Mouse (Mus musculus) MEL (cell line): ENCODE measurements around the gene Alkbh7. TPM values are rescaled to one million over a fixed set of nuclear protein-coding genes. Genes with fewer than 3 reads are reported as not detected.

Experiments used
- DNase-seq: peaks from one replicate; pipeline ENCODE4 v3.0.0; 2011; ENCODE audit warnings: low read depth, low spot score
- H3K27ac ChIP-seq: 2 replicates; pipeline ENCODE4 v1.5.1; 2012; ENCODE audit warnings: low read depth, mild to moderate bottlenecking, control low read depth, low read length, moderate library complexity; ENCODE audit not compliant: control insufficient read depth
- H3K27me3 ChIP-seq, 2 experiments: fragments of 150-350 bp in 1 of 2; sonication (generic) in 1 of 2; 2 replicates each; pipeline ENCODE4 v1.6.1; 2012; ENCODE audit warnings: low read length in 2 of 2, mild to moderate bottlenecking in 2 of 2, improper control_type of control experiment in 1 of 2, moderate library complexity in 1 of 2; ENCODE audit not compliant: insufficient read depth in 2 of 2, control insufficient read depth in 1 of 2
- H3K36me3 ChIP-seq, 2 experiments: 2 replicates each; pipeline ENCODE4 v1.6.1; 2012 to 2014; ENCODE audit warnings: low read length in 2 of 2, improper control_type of control experiment in 1 of 2, inconsistent platforms in 1 of 2, mild to moderate bottlenecking in 1 of 2; ENCODE audit not compliant: insufficient read depth in 2 of 2, control insufficient read depth in 1 of 2
- H3K4me1 ChIP-seq, 2 experiments: fragments of 150-350 bp in 1 of 2; sonication (generic) in 1 of 2; 2 replicates each; pipeline ENCODE4 v1.6.1; 2012; ENCODE audit warnings: low read length in 2 of 2, improper control_type of control experiment in 1 of 2, mild to moderate bottlenecking in 1 of 2; ENCODE audit not compliant: insufficient read depth in 2 of 2, control insufficient read depth in 1 of 2
- H3K4me3 ChIP-seq, 2 experiments: fragments of 150-350 bp in 1 of 2; sonication (generic) in 1 of 2; 2 replicates each; pipeline ENCODE4 v1.5.1; 2012; ENCODE audit warnings: low read depth in 2 of 2, low read length in 2 of 2, mild to moderate bottlenecking in 2 of 2, moderate library complexity in 2 of 2, control low read depth in 1 of 2, improper control_type of control experiment in 1 of 2; ENCODE audit not compliant: control insufficient read depth in 1 of 2, insufficient read depth in 1 of 2
- H3K79me2 ChIP-seq: 2 replicates; pipeline ENCODE4 v1.6.1; 2012; ENCODE audit warnings: mild to moderate bottlenecking, low read length, moderate library complexity; ENCODE audit not compliant: control insufficient read depth, poor library complexity, insufficient read depth
- H3K9ac ChIP-seq: 2 replicates; pipeline ENCODE4 v1.6.1; 2012; ENCODE audit warnings: low read depth, mild to moderate bottlenecking, control low read depth, low read length, moderate library complexity; ENCODE audit not compliant: control insufficient read depth, poor library complexity, severe bottlenecking
- H3K9me3 ChIP-seq: fragments of 150-350 bp; sonication (generic); replicated peaks from 2 replicates; pipeline ENCODE4 v1.6.1; 2012; ENCODE audit warnings: mild to moderate bottlenecking, low read length, improper control_type of control experiment, moderate library complexity; ENCODE audit not compliant: insufficient read depth
- BHLHE40 ChIP-seq: IDR thresholded peaks from 2 replicates; pipeline ENCODE4 v1.6.1; 2012; ENCODE audit warnings: low read depth, mild to moderate bottlenecking, inconsistent platforms, low read length, improper control_type of control experiment, borderline replicate concordance
- CHD1 ChIP-seq: IDR thresholded peaks from 2 replicates; pipeline ENCODE4 v1.6.1; 2012; ENCODE audit warnings: low read depth, mild to moderate bottlenecking, inconsistent platforms, low read length, improper control_type of control experiment
- CTCF ChIP-seq, 3 experiments: IDR thresholded peaks in 2 of 3; conservative IDR thresholded peaks in 1 of 3; 2 replicates each; pipeline ENCODE4 v1.5.1; 2011 to 2012; ENCODE audit warnings: low read length in 3 of 3, low read depth in 2 of 3, mild to moderate bottlenecking in 2 of 3, improper control_type of control experiment in 1 of 3, inconsistent platforms in 1 of 3, mixed read lengths in 1 of 3, moderate library complexity in 1 of 3; ENCODE audit not compliant: control insufficient read depth in 1 of 3, insufficient read depth in 1 of 3, poor library complexity in 1 of 3, severe bottlenecking in 1 of 3
- ELF1 ChIP-seq: IDR thresholded peaks from 2 replicates; pipeline ENCODE4 v1.6.1; 2014; ENCODE audit warnings: low read depth, mild to moderate bottlenecking, inconsistent platforms, low read length, improper control_type of control experiment, moderate library complexity
- ETS1 ChIP-seq: IDR thresholded peaks from 2 replicates; pipeline ENCODE4 v1.6.1; 2012; ENCODE audit warnings: low read depth, mild to moderate bottlenecking, inconsistent platforms, low read length, improper control_type of control experiment, moderate library complexity
- HCFC1 ChIP-seq: IDR thresholded peaks from 2 replicates; pipeline ENCODE4 v1.6.1; 2012; ENCODE audit warnings: low read depth, mild to moderate bottlenecking, inconsistent platforms, low read length, improper control_type of control experiment, moderate library complexity
- JUND ChIP-seq: IDR thresholded peaks from 2 replicates; pipeline ENCODE4 v1.6.1; 2011; ENCODE audit warnings: low read depth, mild to moderate bottlenecking, improper control_type of control experiment, low read length
- MAZ ChIP-seq: IDR thresholded peaks from 2 replicates; pipeline ENCODE4 v1.6.1; 2012; ENCODE audit warnings: low read depth, mild to moderate bottlenecking, inconsistent platforms, low read length, improper control_type of control experiment
- MXI1 ChIP-seq: IDR thresholded peaks from 2 replicates; pipeline ENCODE4 v1.6.1; 2011; ENCODE audit warnings: mild to moderate bottlenecking, low read depth, low read length, improper control_type of control experiment
- MYB ChIP-seq: IDR thresholded peaks from 2 replicates; pipeline ENCODE4 v1.6.1; 2011; ENCODE audit warnings: mild to moderate bottlenecking, low read depth, low read length, improper control_type of control experiment
- MYC ChIP-seq: IDR thresholded peaks from 2 replicates; pipeline ENCODE4 v1.6.1; 2011; ENCODE audit warnings: low read depth, mild to moderate bottlenecking, low read length, improper control_type of control experiment, moderate library complexity
- NELFE ChIP-seq: IDR thresholded peaks from 2 replicates; pipeline ENCODE4 v1.6.1; 2011; ENCODE audit warnings: low read depth, low read length, improper control_type of control experiment
- POLR2A ChIP-seq, 2 experiments: IDR thresholded peaks; 2 replicates each; pipeline ENCODE4 v1.6.1; 2011 to 2012; ENCODE audit warnings: low read length in 2 of 2, mild to moderate bottlenecking in 2 of 2, control low read depth in 1 of 2, improper control_type of control experiment in 1 of 2, low read depth in 1 of 2, moderate library complexity in 1 of 2; ENCODE audit not compliant: control insufficient read depth in 1 of 2, insufficient read depth in 1 of 2, poor library complexity in 1 of 2
- RAD21 ChIP-seq: IDR thresholded peaks from 2 replicates; pipeline ENCODE4 v1.6.1; 2011; ENCODE audit warnings: mild to moderate bottlenecking, low read depth, low read length, improper control_type of control experiment
- SIN3A ChIP-seq: IDR thresholded peaks from 2 replicates; pipeline ENCODE4 v1.6.1; 2012; ENCODE audit warnings: low read length, improper control_type of control experiment, inconsistent platforms
- TAL1 ChIP-seq: IDR thresholded peaks from 2 replicates; pipeline ENCODE4 v1.6.1; 2012; ENCODE audit warnings: mild to moderate bottlenecking, inconsistent platforms, low read length, moderate library complexity, mixed read lengths
- TBP ChIP-seq: IDR thresholded peaks from 2 replicates; pipeline ENCODE4 v1.8.0; 2011; ENCODE audit warnings: low read depth, low read length, improper control_type of control experiment
- UBTF ChIP-seq: IDR thresholded peaks from 2 replicates; pipeline ENCODE4 v1.6.1; 2012; ENCODE audit warnings: low read depth, mild to moderate bottlenecking, inconsistent platforms, low read length, improper control_type of control experiment, moderate library complexity, borderline replicate concordance; ENCODE audit not compliant: insufficient read depth
- USF2 ChIP-seq, 2 experiments: IDR thresholded peaks; 2 replicates each; pipeline ENCODE4 v1.6.1; 2011 to 2012; ENCODE audit warnings: improper control_type of control experiment in 2 of 2, low read length in 2 of 2, borderline replicate concordance in 1 of 2, inconsistent platforms in 1 of 2, low read depth in 1 of 2, mild to moderate bottlenecking in 1 of 2; ENCODE audit not compliant: insufficient read depth in 1 of 2
- ZKSCAN1 ChIP-seq: IDR thresholded peaks from 2 replicates; pipeline ENCODE4 v1.6.1; 2012; ENCODE audit warnings: low read depth, mild to moderate bottlenecking, inconsistent platforms, low read length, improper control_type of control experiment, moderate library complexity
- ZMIZ1 ChIP-seq: IDR thresholded peaks from 2 replicates; pipeline ENCODE4 v1.6.1; 2012; ENCODE audit warnings: low read depth, mild to moderate bottlenecking, inconsistent platforms, low read length, improper control_type of control experiment, moderate library complexity
- polyA plus RNA-seq, 2 experiments: library from polyadenylated mRNA; stranded (reverse) in 1 of 2; unstranded in 1 of 2; fragments of >175 nt in 1 of 2; fragments of >200 nt in 1 of 2; gene quantifications; 2 replicates each; pipeline versions ENCODE4 v1.2.1 to v1.2.4; 2012; ENCODE audit warnings: low replicate concordance in 2 of 2, low read depth in 1 of 2; ENCODE audit not compliant: insufficient read length in 2 of 2, insufficient read depth in 1 of 2, missing spikeins in 1 of 2
- total RNA-seq: library from RNA; depleted of rRNA; stranded (reverse); fragments of 300-350 nt; gene quantifications from 2 replicates; pipeline ENCODE4 v1.2.3, GENCODE M21; 2012

Alkbh7 gene
- total and polyA plus RNA-seq, 3 experiments = 18.9 to 26.4 TPM; not detected in 1

- TF ChIP-seq MAZ (no peak), POLR2A (IDR thresholded peaks at IDR 0.05; ENCODE audit: control insufficient read depth in 1 of 2, insufficient read depth in 1 of 2, low read depth in 1 of 2, low read length in 2 of 2, poor library complexity in 1 of 2) (peak; percentile 62 to 96), SIN3A (0 out of 2 replicates have a peak, but pooled peaks have one; percentile 34), HCFC1 (peak; percentile 59), CHD1 (no peak), ETS1 (no peak), ZMIZ1 (no peak), NELFE (peak; percentile 76), JUND (no peak; the same call in 1 of the 2 replicates), MYC (no peak; the same call in 1 of the 2 replicates), TBP (peak; percentile 88), BHLHE40 (no peak), RAD21 (no peak), CTCF (IDR thresholded peaks at IDR 0.05 in 2 of 3, conservative IDR thresholded peaks at IDR 0.05 in 1 of 3; ENCODE audit: control insufficient read depth in 1 of 3, insufficient read depth in 1 of 3, low read depth in 2 of 3, low read length in 3 of 3, poor library complexity in 1 of 3, severe bottlenecking in 1 of 3) (no peak), UBTF (no peak), TAL1 (no peak), MXI1 (no peak), USF2 (IDR thresholded peaks at IDR 0.05; ENCODE audit: borderline replicate concordance in 1 of 2, insufficient read depth in 1 of 2, low read depth in 1 of 2, low read length in 2 of 2) (peak; percentile 88 to 91), ELF1 (peak; percentile 66; the same call in 1 of the 2 replicates)
These were observed 34.7 kb downstream of the Alkbh7 start (continued) for GRCm38 (mm10) chr17:57031661-57032420.

GRCm38 (mm10) chr17:57032854-57033253 lies 35.7 kb downstream of the Alkbh7 start:
- TF ChIP-seq ZKSCAN1 (no peak), MYB (no peak), MXI1 (no peak)
- H3K9ac ChIP-seq = peak overlapping the region; percentile 83
- H3K27ac ChIP-seq = no peak overlapping the region
- no peaks in the 10 kb centered on the region for H3K27me3 ChIP-seq
- no peaks in the 10 kb centered on the region for H3K9me3 ChIP-seq
- peaks cover 0 to 18% of the 10 kb centered on the region in 2 experiments; a peak in 2 of 4 replicates for H3K4me1 ChIP-seq
- peaks cover 33% of the 10 kb centered on the region for H3K79me2 ChIP-seq
- H3K36me3 ChIP-seq = peaks cover 2 to 10% of the 10 kb centered on the region in 2 experiments; a peak in 3 of 4 replicates
- no peak for DNase-seq
- H3K4me3 ChIP-seq = no peak overlapping the region; a peak in 1 of 4 replicates
